Mouse (Mus musculus): Measurements from ENCODE around the gene Ocrl.
A peak's percentile ranks its signal among the peaks of the same experiment; 100 is the strongest.

Gene Ocrl

GRCm38 (mm10) chrX:47977078-47977477 is 64.9 kb downstream of the Ocrl start:
- DNase-seq (ENCODE audit: low read depth, low spot score) = no peak

- DNase-seq (ENCODE audit: low read depth, low spot score) = peak; percentile 41
Observed at GRCm38 (mm10) chrX:47985000-47985619, 72.9 kb downstream of the Ocrl start.

GRCm38 (mm10) chrX:47988024-47988423 is 75.8 kb downstream of the Ocrl start:
- DNase-seq (ENCODE audit: low read depth, low spot score) = no peak

GRCm38 (mm10) chrX:47992606-47993005 is 80.4 kb downstream of the Ocrl start:
- DNase-seq (ENCODE audit: low read depth, low spot score) = peak; percentile 35

GRCm38 (mm10) chrX:47998412-47998811 is 86.2 kb downstream of the Ocrl start:
- DNase-seq (ENCODE audit: low read depth, low spot score) = no peak

GRCm38 (mm10) chrX:48001151-48001550 is 89.0 kb downstream of the Ocrl start:
- no peak for DNase-seq (ENCODE audit: low read depth, low spot score)

- DNase-seq (ENCODE audit: low read depth, low spot score) = no peak
Observed at GRCm38 (mm10) chrX:48004786-48005185, 92.6 kb downstream of the Ocrl start.

- no peak for DNase-seq (ENCODE audit: low read depth, low spot score)
Observed at GRCm38 (mm10) chrX:48006062-48006461, 93.9 kb downstream of the Ocrl start.

- DNase-seq (ENCODE audit: low read depth, low spot score) = no peak
Observed at GRCm38 (mm10) chrX:48011656-48012055, 99.5 kb downstream of the Ocrl start.

Data from ES-CJ7 (cell line).